Mouse (Mus musculus): ENCODE data around the gene Mkrn2.

- TF ChIP-seq POLR2A (IDR thresholded peaks at IDR 0.05; ENCODE audit: extremely low read depth, insufficient read depth, low read length) = no peak
- no peak for TF ChIP-seq CTCF (IDR thresholded peaks at IDR 0.05; ENCODE audit: extremely low read depth, insufficient read depth, low read length)
Measured at GRCm38 (mm10) chr6:115643315-115643714, 41.6 kb downstream of the Mkrn2 start.

Data from cortical plate, adult 2 months (tissue).